Mouse (Mus musculus): ENCODE results near the gene Cd80.

- TF ChIP-seq POLR2A (IDR thresholded peaks at IDR 0.05; ENCODE audit: borderline replicate concordance, extremely low read depth, insufficient read depth, insufficient read length, poor library complexity, severe bottlenecking) = no peak
- TF ChIP-seq CTCF (IDR thresholded peaks at IDR 0.05; ENCODE audit: borderline replicate concordance, extremely low read depth, insufficient read depth, insufficient read length) = no peak
Observed at GRCm38 (mm10) chr16:38481327-38481726, 26.0 kb downstream of the Cd80 start.

All from brain, embryonic 14.5 days (tissue).